Mouse (Mus musculus) spleen, postnatal 4 days (tissue): Measurements from ENCODE around the gene Piwil1.
"Not testable (repeated sequence)": the region's sequence is repeated elsewhere in the genome, so short reads cannot be mapped to it uniquely, and the experiment has no call there.

Experiments
- DNase-seq, 2 experiments: peaks; one replicate each; pipeline ENCODE4 v3.0.0; 2022; ENCODE audit warnings: low spot score in 2 of 2

Gene Piwil1

GRCm38 (mm10) chr5:128710596-128710995 lies 8.3 kb downstream of the Piwil1 start:
- DNase-seq: no peak

GRCm38 (mm10) chr5:128711847-128712246 lies 9.5 kb downstream of the Piwil1 start:
- DNase-seq: no peak

- no peak for DNase-seq
Observed at GRCm38 (mm10) chr5:128715171-128715570, 12.8 kb downstream of the Piwil1 start.

- DNase-seq: not testable (repeated sequence)
Observed at GRCm38 (mm10) chr5:128720461-128720860, 18.1 kb downstream of the Piwil1 start.

GRCm38 (mm10) chr5:128729341-128729740 lies 27.0 kb downstream of the Piwil1 start:
- DNase-seq: no peak

GRCm38 (mm10) chr5:128730634-128731033 lies 28.3 kb downstream of the Piwil1 start:
- DNase-seq: no peak

GRCm38 (mm10) chr5:128732416-128733014 lies 30.2 kb downstream of the Piwil1 start:
- DNase-seq: no peak

- no peak for DNase-seq
Observed at GRCm38 (mm10) chr5:128733955-128734354, 31.6 kb downstream of the Piwil1 start.

GRCm38 (mm10) chr5:128735921-128736320 lies 33.6 kb downstream of the Piwil1 start:
- no peak for DNase-seq

GRCm38 (mm10) chr5:128739168-128739837 lies 37.0 kb downstream of the Piwil1 start:
- DNase-seq: no peak

GRCm38 (mm10) chr5:128739838-128740171 lies 37.5 kb downstream of the Piwil1 start:
- DNase-seq: no peak

- DNase-seq: no peak
Observed at GRCm38 (mm10) chr5:128744351-128744750, 42.0 kb downstream of the Piwil1 start.

GRCm38 (mm10) chr5:128745206-128745605 lies 42.9 kb downstream of the Piwil1 start:
- no peak for DNase-seq

GRCm38 (mm10) chr5:128746261-128746660 lies 43.9 kb downstream of the Piwil1 start:
- no peak for DNase-seq

- DNase-seq: no peak
Observed at GRCm38 (mm10) chr5:128761118-128761517, 58.8 kb downstream of the Piwil1 start.

- DNase-seq: no peak
Observed at GRCm38 (mm10) chr5:128769026-128769631, 66.8 kb downstream of the Piwil1 start.

- no peak for DNase-seq
Observed at GRCm38 (mm10) chr5:128776386-128776785, 74.1 kb downstream of the Piwil1 start.

GRCm38 (mm10) chr5:128781621-128782020 lies 79.3 kb downstream of the Piwil1 start:
- no peak for DNase-seq

GRCm38 (mm10) chr5:128800592-128800991 lies 98.3 kb downstream of the Piwil1 start:
- DNase-seq: no peak
